ENCODE assay signal across 1 mouse cellular context in the genomic region with DNA sequence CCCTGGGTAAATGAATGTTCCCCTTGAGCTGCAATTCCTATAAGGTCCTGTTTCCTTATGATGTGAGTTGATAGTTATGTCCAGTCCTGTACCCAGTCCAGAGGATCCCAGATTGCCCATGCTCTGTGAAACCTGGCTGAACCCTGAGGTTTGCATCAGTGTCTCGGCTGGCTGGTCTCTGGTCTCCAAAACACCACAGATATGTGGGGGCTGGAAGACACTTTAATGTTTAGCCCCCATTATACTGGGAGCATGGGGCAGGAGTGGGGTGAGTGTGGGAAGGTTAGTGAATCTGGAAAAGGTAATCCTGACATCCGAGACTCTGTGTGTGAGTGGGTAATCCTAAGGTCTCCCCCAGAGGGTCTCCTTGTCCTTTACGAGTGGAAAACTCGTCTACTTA.
TF ChIP-seq lines count a peak whose summit lies in the region.

No protein-coding gene starts in this region.

TF ChIP-seq in CH12.LX, 34 proteins besides CTCF, POLR2A, EP300 and RAD21:
- TF ChIP-seq ZC3H11A (IDR thresholded peaks at IDR 0.05; ENCODE audit: low read depth, low read length) (no peak), RCOR1 (conservative IDR thresholded peaks at IDR 0.05; ENCODE audit: low read depth, low read length) (no peak), NRF1 (IDR thresholded peaks at IDR 0.05; ENCODE audit: low read depth, low read length) (no peak), TCF12 (IDR thresholded peaks at IDR 0.05; ENCODE audit: low read depth, low read length) (no peak), SIN3A (IDR thresholded peaks at IDR 0.05; ENCODE audit: low read length) (no peak), BHLHE40 (IDR thresholded peaks at IDR 0.05; ENCODE audit: low read depth, low read length) (no peak), GABPA (IDR thresholded peaks at IDR 0.05; ENCODE audit: insufficient replicate concordance, low read depth, low read length) (no peak), KAT2A (IDR thresholded peaks at IDR 0.05; ENCODE audit: insufficient replicate concordance, low read length) (no peak), USF2 (conservative IDR thresholded peaks at IDR 0.05; ENCODE audit: low read depth, low read length) (no peak), CHD1 (IDR thresholded peaks at IDR 0.05; ENCODE audit: low read depth, low read length) (no peak), HCFC1 (IDR thresholded peaks at IDR 0.05; ENCODE audit: low read depth, low read length) (no peak)
